Mouse (Mus musculus) forebrain, embryonic 14.5 days (tissue): Measurements from ENCODE around the gene Alkal2. TPM values are rescaled to one million over a fixed set of nuclear protein-coding genes. Genes with fewer than 3 reads are reported as not detected.
A peak's percentile ranks its signal among the peaks of the same experiment; 100 is the strongest.

ENCODE experiments used
- ATAC-seq: fragments of 200-750 bp; cut with Nextera tagmentation; 2 replicates; pipeline ENCODE4 v1.8.0; 2017; ENCODE audit warnings: mild to moderate bottlenecking, moderate library complexity
- DNase-seq: peaks from one replicate; pipeline ENCODE4 v3.0.0-alpha.2; 2015; ENCODE audit warnings: low spot score
- H3K27ac ChIP-seq: fragments of 300-500 bp; sonication (generic); 2 replicates; pipeline ENCODE4 v1.5.1; 2014; ENCODE audit warnings: low read depth, mild to moderate bottlenecking, control low read depth, low read length, moderate library complexity
- H3K27me3 ChIP-seq: fragments of 300-500 bp; sonication (generic); replicated peaks from 2 replicates; pipeline ENCODE4 v1.6.1; 2014; ENCODE audit warnings: low read length, control low read depth, mixed read lengths; ENCODE audit not compliant: control insufficient read depth, insufficient read depth
- H3K36me3 ChIP-seq: fragments of 300-500 bp; sonication (generic); 2 replicates; pipeline ENCODE4 v1.6.1; 2014; ENCODE audit warnings: low read length, control low read depth; ENCODE audit not compliant: control insufficient read depth, insufficient read depth
- H3K4me1 ChIP-seq: fragments of 300-500 bp; sonication (generic); 2 replicates; pipeline ENCODE4 v1.6.1; 2014; ENCODE audit warnings: antibody characterized with exemption, low read length, control low read depth; ENCODE audit not compliant: control insufficient read depth, insufficient read depth
- H3K4me2 ChIP-seq: fragments of 300-500 bp; sonication (generic); 2 replicates; pipeline ENCODE4 v1.6.1; 2014; ENCODE audit warnings: mild to moderate bottlenecking, control low read depth, low read length
- H3K4me3 ChIP-seq: fragments of 300-500 bp; sonication (generic); 2 replicates; pipeline ENCODE4 v1.5.1; 2014; ENCODE audit warnings: low read depth, low read length, control low read depth
- H3K9ac ChIP-seq: fragments of 300-500 bp; sonication (generic); 2 replicates; pipeline ENCODE4 v1.6.1; 2014; ENCODE audit warnings: mild to moderate bottlenecking, low read length, control low read depth, moderate library complexity
- H3K9me3 ChIP-seq: fragments of 300-500 bp; sonication (generic); replicated peaks from 2 replicates; pipeline ENCODE4 v1.6.1; 2016; ENCODE audit warnings: low read length, control low read depth, mixed read lengths; ENCODE audit not compliant: control insufficient read depth
- WGBS: fragments of 180-500 bp; shearing (Covaris S2); extraction: QIAGEN DNeasy Blood & Tissue Kit; methylation state at CpG from one replicate; pipeline ENCODE4 v1.1.7; 2014; 5-methylcytosine and 5-hydroxymethylcytosine counted together
- polyA plus RNA-seq: library from polyadenylated mRNA; unstranded; fragments of >200 nt; fragmentation: Nextera tagmentation; extraction: Ambion mirVana; gene quantifications from 2 replicates; pipeline ENCODE4 v1.2.1, GENCODE M21; 2014

The Alkal2 gene
- polyA plus RNA-seq, 1 experiment from 2014 or later = not detected

GRCm38 (mm10) chr12:30910860-30911259 lies 26.7 kb downstream of the Alkal2 start:
- no peak for ATAC-seq
- Histone ChIP-seq H3K4me2 (peak overlapping the region; percentile 90), H3K36me3 (peaks cover 3% of the 10 kb centered on the region; the same call in 1 of the 2 replicates), H3K4me1 (peaks cover 11% of the 10 kb centered on the region), H3K4me3 (peak overlapping the region; percentile 69), H3K9me3 (no peaks in the 10 kb centered on the region), H3K27me3 (no peaks in the 10 kb centered on the region), H3K27ac (no peak overlapping the region; the same call in 1 of the 2 replicates), H3K9ac (peak overlapping the region; percentile 91)
- WGBS = 25% methylated on average over 8 of the region's 8 CpGs
- no peak for DNase-seq

- WGBS = under 1% methylated on average over 52 of the region's 52 CpGs
- DNase-seq = peak; percentile 96
- H3K27me3 ChIP-seq = no peaks in the 10 kb centered on the region
- peaks cover 3% of the 10 kb centered on the region; the same call in 1 of the 2 replicates for H3K36me3 ChIP-seq
- H3K9me3 ChIP-seq = no peaks in the 10 kb centered on the region
- H3K27ac ChIP-seq = no peak within 1 kb of the TSS; the same call in 1 of the 2 replicates
- peaks cover 11% of the 10 kb centered on the region for H3K4me1 ChIP-seq
- peak; percentile 98 for ATAC-seq
- H3K4me3 ChIP-seq = peak within 1 kb of the TSS; percentile 69
- H3K4me2 ChIP-seq = peak within 1 kb of the TSS; percentile 90
- H3K9ac ChIP-seq = peak within 1 kb of the TSS; percentile 91
Observed at GRCm38 (mm10) chr12:30911261-30912047, 27.3 kb downstream of the Alkal2 start, which contains the start of the genes Acp1 and Sh3yl1. Acp1 (minus strand) TSS chr12:30911589. Sh3yl1 (plus strand) TSS chr12:30911668.

GRCm38 (mm10) chr12:30912048-30912381 lies 27.9 kb downstream of the Alkal2 start:
- Histone ChIP-seq H3K27me3 (no peaks in the 10 kb centered on the region), H3K4me2 (peak overlapping the region; percentile 90), H3K4me3 (peak overlapping the region; percentile 69), H3K36me3 (peaks cover 3% of the 10 kb centered on the region; the same call in 1 of the 2 replicates), H3K4me1 (peaks cover 11% of the 10 kb centered on the region), H3K27ac (no peak overlapping the region), H3K9ac (peak overlapping the region; percentile 91), H3K9me3 (no peaks in the 10 kb centered on the region)
- WGBS = under 1% methylated on average over 19 of the region's 19 CpGs
- DNase-seq (peak; percentile 44), ATAC-seq (peak; percentile 72)

- no peak for ATAC-seq
- H3K9ac ChIP-seq = no peak overlapping the region; the same call in 1 of the 2 replicates
Observed at GRCm38 (mm10) chr12:30912840-30913239, 28.7 kb downstream of the Alkal2 start.

GRCm38 (mm10) chr12:30922401-30922800 lies 38.3 kb downstream of the Alkal2 start:
- Histone ChIP-seq H3K4me1 (no peaks in the 10 kb centered on the region), H3K9me3 (no peaks in the 10 kb centered on the region), H3K4me2 (no peak overlapping the region), H3K9ac (no peak overlapping the region), H3K4me3 (no peak overlapping the region), H3K27me3 (no peaks in the 10 kb centered on the region), H3K27ac (no peak overlapping the region), H3K36me3 (no peaks in the 10 kb centered on the region)
- DNase-seq (no peak), ATAC-seq (no peak)
- WGBS = 78% methylated on average over 3 of the region's 3 CpGs

More at GRCm38 (mm10) chr12:30912840-30913239, 28.7 kb downstream of the Alkal2 start:
- 62% methylated on average over 3 of the region's 3 CpGs for WGBS
- Histone ChIP-seq H3K27ac (no peak overlapping the region), H3K9me3 (no peaks in the 10 kb centered on the region), H3K27me3 (no peaks in the 10 kb centered on the region), H3K4me1 (peaks cover 11% of the 10 kb centered on the region), H3K4me3 (peak overlapping the region; percentile 69), H3K36me3 (peaks cover 3% of the 10 kb centered on the region; the same call in 1 of the 2 replicates), H3K4me2 (peak overlapping the region; percentile 90)
- no peak for DNase-seq

GRCm38 (mm10) chr12:30928182-30928581 lies 44.1 kb downstream of the Alkal2 start:
- WGBS = 85% methylated on average over 6 of the region's 6 CpGs
- no peaks in the 10 kb centered on the region for H3K27me3 ChIP-seq

GRCm38 (mm10) chr12:30933299-30933698 lies 49.2 kb downstream of the Alkal2 start:
- Histone ChIP-seq H3K4me1 (no peaks in the 10 kb centered on the region), H3K27ac (no peak overlapping the region), H3K4me3 (no peak overlapping the region), H3K27me3 (no peaks in the 10 kb centered on the region), H3K9me3 (no peaks in the 10 kb centered on the region), H3K36me3 (no peaks in the 10 kb centered on the region), H3K4me2 (no peak overlapping the region), H3K9ac (no peak overlapping the region)
- WGBS = 89% methylated on average over 2 of the region's 2 CpGs
- no peak for DNase-seq
- ATAC-seq = no peak

More at GRCm38 (mm10) chr12:30928182-30928581, 44.1 kb downstream of the Alkal2 start:
- no peak overlapping the region for H3K27ac ChIP-seq
- H3K9me3 ChIP-seq = no peaks in the 10 kb centered on the region
- no peaks in the 10 kb centered on the region for H3K36me3 ChIP-seq
- ATAC-seq = no peak
- no peak overlapping the region for H3K4me2 ChIP-seq
- H3K4me3 ChIP-seq = no peak overlapping the region
- no peak for DNase-seq
- H3K9ac ChIP-seq = no peak overlapping the region
- no peaks in the 10 kb centered on the region for H3K4me1 ChIP-seq

- WGBS = 81% methylated on average over 2 of the region's 2 CpGs
Observed at GRCm38 (mm10) chr12:30936899-30937298, 52.8 kb downstream of the Alkal2 start.

More at GRCm38 (mm10) chr12:30936899-30937298, 52.8 kb downstream of the Alkal2 start:
- no peak overlapping the region for H3K4me2 ChIP-seq
- H3K27me3 ChIP-seq = no peaks in the 10 kb centered on the region
- no peak overlapping the region for H3K9ac ChIP-seq
- ATAC-seq (no peak), DNase-seq (no peak)
- H3K4me1 ChIP-seq = no peaks in the 10 kb centered on the region
- H3K9me3 ChIP-seq = no peaks in the 10 kb centered on the region
- peaks cover 2% of the 10 kb centered on the region; the same call in 1 of the 2 replicates for H3K36me3 ChIP-seq
- H3K27ac ChIP-seq = no peak overlapping the region
- H3K4me3 ChIP-seq = no peak overlapping the region
